Comparison of ENCODE assay signal across 8 mouse cellular contexts in the genomic region with DNA sequence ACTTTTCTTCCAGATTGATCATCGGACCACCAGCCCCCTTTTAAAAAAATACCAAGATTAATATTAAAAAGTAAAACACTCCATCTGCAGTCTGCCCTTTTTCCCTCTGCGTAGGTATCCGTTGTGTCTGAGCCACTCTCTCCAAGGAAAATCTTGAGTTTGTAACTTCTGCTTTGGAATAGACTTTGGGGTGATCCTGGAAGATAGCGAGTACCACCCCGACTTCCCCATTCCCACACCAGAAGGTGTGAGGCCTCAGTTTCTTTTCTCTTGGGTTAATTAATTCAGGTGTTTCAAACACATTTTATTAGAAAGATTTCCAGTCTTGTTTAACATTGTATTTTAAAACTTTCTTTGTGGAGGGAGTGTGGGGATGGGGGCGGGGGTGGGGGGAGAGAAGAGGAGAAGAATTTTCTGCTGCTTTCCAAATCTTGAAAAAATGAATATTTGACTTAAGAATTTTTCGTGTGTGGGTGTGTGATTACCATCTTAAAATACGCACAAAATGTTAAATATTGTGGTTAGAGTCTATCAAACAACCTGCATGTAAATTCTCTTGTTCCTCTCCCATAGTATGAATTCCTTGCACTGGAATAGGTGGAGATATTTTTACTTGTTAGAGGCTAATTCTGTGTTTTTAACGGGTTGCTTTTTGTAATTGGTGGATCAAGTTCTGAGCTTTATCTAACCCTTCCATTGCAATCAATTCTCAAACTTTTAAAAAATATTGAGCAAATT. TPM values are rescaled to one million over a fixed set of nuclear protein-coding genes. Genes with fewer than 3 reads are reported as not detected.
DNase-seq lines count a peak whose midpoint lies in the region; ATAC-seq and TF ChIP-seq lines count a peak whose summit lies in the region.

No protein-coding gene starts in this region.

- H3K4me1 ChIP-seq in cerebellum, adult 2 months (ENCODE audit: control insufficient read depth, insufficient read depth, low read length), result no peaks in the 10 kb centered on the region
- peaks cover 25% of the 10 kb centered on the region; the same call in 1 of the 2 replicates for H3K4me1 ChIP-seq in megakaryocyte, embryonic 14.5 days
- peaks cover 26% of the 10 kb centered on the region for H3K4me1 ChIP-seq in limb, embryonic 12.5 days (replicated peaks)
- H3K4me1 ChIP-seq in small intestine, adult 2 months (ENCODE audit: control insufficient read depth, insufficient read depth, insufficient read length, low read length), result no peaks in the 10 kb centered on the region

- H3K9ac ChIP-seq in limb, embryonic 12.5 days (replicated peaks), result peak overlapping the region; percentile 99

- H3K4me3 ChIP-seq in cerebellum, adult 2 months (replicated peaks; ENCODE audit: insufficient read depth, low read depth, low read length), result peak overlapping the region; percentile 63
- H3K4me3 ChIP-seq in megakaryocyte, embryonic 14.5 days (replicated peaks), result peak overlapping the region; percentile 97
- peak overlapping the region; percentile 96 for H3K4me3 ChIP-seq in limb, embryonic 12.5 days (replicated peaks)
- H3K4me3 ChIP-seq in small intestine, adult 2 months (ENCODE audit: low read depth, low read length), result peak overlapping the region; percentile 74

- 3% methylated on average over 9 of the region's 9 CpGs for WGBS in cerebellum, adult 2 months
- 9% methylated on average over 9 of the region's 9 CpGs for WGBS in limb, embryonic 12.5 days
- WGBS in small intestine, adult 2 months, result 14% methylated on average over 9 of the region's 9 CpGs

- no peak for ATAC-seq in megakaryocyte, adult 5-6 weeks (ENCODE audit: poor library complexity, severe bottlenecking)
- no peak for ATAC-seq in limb, embryonic 12.5 days (ENCODE audit: insufficient number of reproducible peaks, insufficient read depth, low FRiP score, low TSS enrichment, low read depth)

- no peak for TF ChIP-seq POLR2A in cerebellum, adult 2 months (IDR thresholded peaks at IDR 0.05; ENCODE audit: borderline replicate concordance, insufficient read depth, low read length)
- no peak for TF ChIP-seq POLR2A in small intestine, adult 2 months (IDR thresholded peaks at IDR 0.05; ENCODE audit: low read depth, low read length)

- no peaks in the 10 kb centered on the region for H3K9me3 ChIP-seq in megakaryocyte, embryonic 14.5 days
- no peaks in the 10 kb centered on the region for H3K9me3 ChIP-seq in limb, embryonic 12.5 days

- DNase-seq in cerebellum, adult 2 months, result no peak
- no peak for DNase-seq in cerebellum, postnatal 4 days (ENCODE audit: low spot score in 2 of 2)
- DNase-seq in right cerebral cortex, adult 2 months (ENCODE audit: low spot score in 2 of 2), result no peak
- DNase-seq in left cerebral cortex, adult 11 months (ENCODE audit: low spot score), result no peak

- peak overlapping the region; percentile 67 for H3K4me2 ChIP-seq in limb, embryonic 12.5 days

- H3K27ac ChIP-seq in cerebellum, adult 2 months (ENCODE audit: insufficient read depth, low read length), result no peak overlapping the region
- H3K27ac ChIP-seq in limb, embryonic 12.5 days, result peak overlapping the region; percentile 98
- H3K27ac ChIP-seq in small intestine, adult 2 months (ENCODE audit: insufficient read depth, low read depth, low read length), result no peak overlapping the region

- H3K36me3 ChIP-seq in megakaryocyte, embryonic 14.5 days (replicated peaks; ENCODE audit: low read length), result peaks cover 46% of the 10 kb centered on the region
- H3K36me3 ChIP-seq in limb, embryonic 12.5 days, result peaks cover 38% of the 10 kb centered on the region
- peaks cover 1% of the 10 kb centered on the region; the same call in 1 of the 2 replicates for H3K36me3 ChIP-seq in small intestine, adult 2 months (ENCODE audit: control insufficient read depth, insufficient read depth, low read length)

- no peaks in the 10 kb centered on the region for H3K27me3 ChIP-seq in cerebellum, adult 2 months (ENCODE audit: control insufficient read depth, insufficient read depth, low read length)
- H3K27me3 ChIP-seq in megakaryocyte, embryonic 14.5 days (replicated peaks), result no peaks in the 10 kb centered on the region
- no peaks in the 10 kb centered on the region for H3K27me3 ChIP-seq in limb, embryonic 12.5 days
- no peaks in the 10 kb centered on the region for H3K27me3 ChIP-seq in small intestine, adult 2 months (ENCODE audit: control insufficient read depth, insufficient read depth, low read length)

- TF ChIP-seq CTCF in cerebellum, adult 2 months (IDR thresholded peaks at IDR 0.05; ENCODE audit: borderline replicate concordance, insufficient read depth, low read depth, low read length), result no peak
- no peak for TF ChIP-seq CTCF in small intestine, adult 2 months (IDR thresholded peaks at IDR 0.05; ENCODE audit: extremely low read depth, insufficient read length, insufficient replicate concordance, low read depth, low read length)

RNA-seq across cellular contexts. Expression of a gene that starts 1.3 kb away (rescaled TPM):
- 11.0 and 11.2 TPM in 2 replicates for polyA plus RNA-seq in cerebellum, adult 2 months (2012; rRNA removed)
- polyA plus RNA-seq in megakaryocyte, embryonic 14.5 days (2012; ENCODE audit: insufficient read depth, low replicate concordance), result 0.92 TPM in 1 of 2 replicates, not detected in the other
- 34.7 and 36.2 TPM in 2 replicates for total RNA-seq in megakaryocyte, adult 5-6 weeks (2015)
- total RNA-seq in megakaryocyte, adult 5-6 weeks (2017), result 31.2 and 34.1 TPM in 2 replicates
- 101 and 103 TPM in 2 replicates for polyA plus RNA-seq in limb, embryonic 12.5 days (2016; fragmentation: Nextera tagmentation; extraction: Ambion mirVana)
- 0.69 and 1.0 TPM in 2 replicates for polyA plus RNA-seq in small intestine, adult 2 months (2012; rRNA removed)

RNA-seq across cellular contexts. Expression of a gene that starts 1.8 kb away (rescaled TPM):
- polyA plus RNA-seq in cerebellum, adult 2 months (2012; rRNA removed), result 0.32 and 0.44 TPM in 2 replicates
- 0.71 and 0.74 TPM in 2 replicates for polyA plus RNA-seq in megakaryocyte, embryonic 14.5 days (2012; ENCODE audit: insufficient read depth, low replicate concordance)
- total RNA-seq in megakaryocyte, adult 5-6 weeks (2015), result 60.5 and 66.1 TPM in 2 replicates
- 19.6 and 24.0 TPM in 2 replicates for total RNA-seq in megakaryocyte, adult 5-6 weeks (2017)
- polyA plus RNA-seq in limb, embryonic 12.5 days (2016; fragmentation: Nextera tagmentation; extraction: Ambion mirVana), result 7.4 and 9.4 TPM in 2 replicates
- polyA plus RNA-seq in small intestine, adult 2 months (2012; rRNA removed), result 0.14 and 0.42 TPM in 2 replicates

RNA-seq across cellular contexts. Expression of a gene that starts 16.5 kb away (rescaled TPM):
- 119 and 121 TPM in 2 replicates for polyA plus RNA-seq in cerebellum, adult 2 months (2012; rRNA removed)
- polyA plus RNA-seq in megakaryocyte, embryonic 14.5 days (2012; ENCODE audit: insufficient read depth, low replicate concordance), result 4.1 and 6.3 TPM in 2 replicates
- 14.5 and 14.9 TPM in 2 replicates for total RNA-seq in megakaryocyte, adult 5-6 weeks (2015)
- 23.8 and 26.4 TPM in 2 replicates for total RNA-seq in megakaryocyte, adult 5-6 weeks (2017)
- polyA plus RNA-seq in limb, embryonic 12.5 days (2016; fragmentation: Nextera tagmentation; extraction: Ambion mirVana), result 33.2 and 35.1 TPM in 2 replicates
- 0.56 and 0.85 TPM in 2 replicates for polyA plus RNA-seq in small intestine, adult 2 months (2012; rRNA removed)

RNA-seq across cellular contexts. Expression of a gene that starts 23.8 kb away (rescaled TPM):
- 12.8 and 14.9 TPM in 2 replicates for polyA plus RNA-seq in cerebellum, adult 2 months (2012; rRNA removed)
- 2.3 TPM in 1 of 2 replicates, not detected in the other for polyA plus RNA-seq in megakaryocyte, embryonic 14.5 days (2012; ENCODE audit: insufficient read depth, low replicate concordance)
- 12.4 and 16.5 TPM in 2 replicates for total RNA-seq in megakaryocyte, adult 5-6 weeks (2015)
- 17.1 and 19.0 TPM in 2 replicates for total RNA-seq in megakaryocyte, adult 5-6 weeks (2017)
- 28.2 and 31.1 TPM in 2 replicates for polyA plus RNA-seq in limb, embryonic 12.5 days (2016; fragmentation: Nextera tagmentation; extraction: Ambion mirVana)
- 1.8 and 2.4 TPM in 2 replicates for polyA plus RNA-seq in small intestine, adult 2 months (2012; rRNA removed)

RNA-seq across cellular contexts. Expression of a gene that starts 36.5 kb away (rescaled TPM):
- polyA plus RNA-seq in cerebellum, adult 2 months (2012; rRNA removed), result 39.5 and 41.2 TPM in 2 replicates
- 1.2 TPM in 1 of 2 replicates, not detected in the other for polyA plus RNA-seq in megakaryocyte, embryonic 14.5 days (2012; ENCODE audit: insufficient read depth, low replicate concordance)
- 0.18 and 0.22 TPM in 2 replicates for total RNA-seq in megakaryocyte, adult 5-6 weeks (2015)
- 0.08 and 0.44 TPM in 2 replicates for total RNA-seq in megakaryocyte, adult 5-6 weeks (2017)
- polyA plus RNA-seq in limb, embryonic 12.5 days (2016; fragmentation: Nextera tagmentation; extraction: Ambion mirVana), result 28.4 and 30.6 TPM in 2 replicates
- polyA plus RNA-seq in small intestine, adult 2 months (2012; rRNA removed), result 10.6 and 61.1 TPM in 2 replicates
